Mouse (Mus musculus) intestine, embryonic 16.5 days (tissue): ENCODE results near the gene Frmd6. TPM values are rescaled to one million over a fixed set of nuclear protein-coding genes. Genes with fewer than 3 reads are reported as not detected.

Source experiments
- ATAC-seq: fragments of 200-750 bp; cut with Nextera tagmentation; 2 replicates; pipeline ENCODE4 v1.8.0; 2017; ENCODE audit warnings: moderate TSS enrichment, moderate library complexity
- H3K27ac ChIP-seq: fragments of 300-500 bp; sonication (generic); 2 replicates; pipeline ENCODE4 v1.5.1; 2014; ENCODE audit warnings: mild to moderate bottlenecking, low read length
- H3K27me3 ChIP-seq: fragments of 300-500 bp; sonication (generic); replicated peaks from 2 replicates; pipeline ENCODE4 v1.6.1; 2014; ENCODE audit warnings: low read length, control low read depth, mixed read lengths; ENCODE audit not compliant: control insufficient read depth, insufficient read depth
- H3K36me3 ChIP-seq: fragments of 300-500 bp; sonication (generic); 2 replicates; pipeline ENCODE4 v1.6.1; 2014; ENCODE audit warnings: low read length, control low read depth; ENCODE audit not compliant: control insufficient read depth, insufficient read depth
- H3K4me1 ChIP-seq: fragments of 300-500 bp; sonication (generic); 2 replicates; pipeline ENCODE4 v1.6.1; 2014; ENCODE audit warnings: low read length, control low read depth, mixed read lengths; ENCODE audit not compliant: control insufficient read depth, insufficient read depth
- H3K4me2 ChIP-seq: fragments of 300-500 bp; sonication (generic); 2 replicates; pipeline ENCODE4 v1.6.1; 2014; ENCODE audit warnings: low read depth, low read length, control low read depth
- H3K4me3 ChIP-seq: fragments of 300-500 bp; sonication (generic); 2 replicates; pipeline ENCODE4 v1.5.1; 2014; ENCODE audit warnings: mild to moderate bottlenecking, low read length
- H3K9ac ChIP-seq: fragments of 300-500 bp; sonication (generic); 2 replicates; pipeline ENCODE4 v1.6.1; 2014; ENCODE audit warnings: low read depth, low read length
- H3K9me3 ChIP-seq: fragments of 300-500 bp; sonication (generic); 2 replicates; pipeline ENCODE4 v1.6.1; 2016; ENCODE audit warnings: low read length, control low read depth; ENCODE audit not compliant: control insufficient read depth
- WGBS: fragments of 180-500 bp; shearing (Covaris S2); extraction: QIAGEN DNeasy Blood & Tissue Kit; methylation state at CpG from one replicate; pipeline ENCODE4 v1.1.7; 2014; 5-methylcytosine and 5-hydroxymethylcytosine counted together
- polyA plus RNA-seq: library from polyadenylated mRNA; unstranded; fragments of >200 nt; fragmentation: Nextera tagmentation; extraction: Ambion mirVana; gene quantifications from 2 replicates; pipeline ENCODE4 v1.2.1, GENCODE M21; 2015

Frmd6 gene
- polyA plus RNA-seq, 1 experiment from 2014 or later: 11.2 TPM

DNA sequence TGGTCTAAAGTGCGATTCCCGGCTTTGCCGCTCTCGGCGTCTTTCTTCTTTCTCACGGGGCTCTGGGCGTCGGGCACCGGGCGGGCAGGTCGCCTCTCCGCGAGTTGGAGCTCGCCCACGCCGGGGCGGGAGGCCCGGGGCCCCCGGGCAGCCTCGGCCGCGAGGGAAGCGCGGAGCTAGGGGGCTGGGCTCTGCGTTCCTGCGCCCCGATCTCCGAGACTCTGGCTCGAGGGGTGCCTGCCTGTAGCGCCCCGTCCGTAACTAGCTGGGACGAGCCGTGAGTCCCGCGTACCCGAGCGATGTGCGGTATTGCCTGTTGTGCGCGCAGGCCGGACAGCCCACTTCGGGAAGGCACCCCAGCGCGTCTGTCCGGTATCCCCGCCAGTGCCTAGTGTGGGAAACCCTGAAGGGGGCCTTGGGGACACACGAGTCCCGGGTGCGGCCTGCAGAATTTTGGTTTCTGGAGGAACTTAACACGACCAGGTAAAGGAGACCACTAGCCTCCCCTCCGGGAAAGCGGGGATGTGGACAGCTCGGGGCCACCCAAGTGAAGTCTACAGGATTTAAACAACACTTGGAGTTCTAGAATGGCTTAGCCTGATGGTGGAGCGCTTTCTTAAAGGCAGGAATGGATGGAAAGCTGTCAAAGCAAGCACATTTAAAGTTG is 470 bp downstream of the Frmd6 start:
- Histone ChIP-seq H3K4me1 (peaks cover 15% of the 10 kb centered on the region), H3K4me3 (peak overlapping the region; percentile 85), H3K27me3 (no peaks in the 10 kb centered on the region), H3K9me3 (no peaks in the 10 kb centered on the region), H3K36me3 (no peaks in the 10 kb centered on the region), H3K27ac (peak overlapping the region; percentile 97), H3K4me2 (peak overlapping the region; percentile 59), H3K9ac (peak overlapping the region; percentile 87)
- under 1% methylated on average over 55 of the region's 55 CpGs for WGBS
- ATAC-seq: peak; percentile 57; the same call in 1 of the 2 replicates

DNA sequence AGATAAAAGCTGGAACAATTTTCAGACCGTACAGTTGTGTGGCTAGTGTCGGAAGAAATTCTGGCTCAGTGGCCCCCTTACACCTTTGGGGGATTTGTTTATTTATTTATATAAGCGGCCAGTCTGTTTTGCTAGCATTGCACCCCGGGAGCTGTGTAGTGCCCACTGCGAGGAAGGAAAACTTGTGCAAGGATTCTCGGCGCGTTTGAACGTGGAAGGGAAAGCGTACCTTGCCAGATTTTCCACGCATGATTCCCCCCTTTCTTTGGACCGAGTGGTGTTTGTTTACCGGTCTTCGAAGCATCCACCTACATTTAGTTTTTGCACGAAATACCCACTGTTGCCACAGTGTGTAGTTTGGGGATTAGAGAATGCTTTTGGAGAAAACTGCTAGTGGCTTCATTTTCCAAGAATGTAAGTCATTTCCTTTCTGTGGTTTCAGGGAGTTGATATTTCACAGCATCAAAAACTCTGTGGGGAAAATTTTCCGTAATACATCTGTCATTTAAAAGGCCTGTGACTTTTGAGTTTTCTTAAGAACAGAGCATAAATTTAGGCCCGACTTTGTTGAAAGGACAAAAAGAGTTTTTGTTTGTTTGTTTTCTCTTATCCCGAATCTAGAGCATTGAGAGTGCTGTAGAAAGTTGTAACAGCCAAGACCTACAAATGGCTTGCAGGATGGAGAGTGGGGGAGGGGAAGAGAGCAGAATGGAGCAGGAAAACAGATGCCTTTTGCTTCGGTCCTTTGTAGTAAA is 1.2 kb downstream of the Frmd6 start:
- 4% methylated on average over 19 of the region's 19 CpGs for WGBS
- ATAC-seq: no peak
- Histone ChIP-seq H3K36me3 (no peaks in the 10 kb centered on the region), H3K4me2 (peak overlapping the region; percentile 59), H3K9me3 (no peaks in the 10 kb centered on the region), H3K27ac (peak overlapping the region; percentile 97; the same call in 1 of the 2 replicates), H3K4me3 (peak overlapping the region; percentile 85), H3K27me3 (no peaks in the 10 kb centered on the region), H3K4me1 (peaks cover 19% of the 10 kb centered on the region), H3K9ac (peak overlapping the region; percentile 87)

DNA sequence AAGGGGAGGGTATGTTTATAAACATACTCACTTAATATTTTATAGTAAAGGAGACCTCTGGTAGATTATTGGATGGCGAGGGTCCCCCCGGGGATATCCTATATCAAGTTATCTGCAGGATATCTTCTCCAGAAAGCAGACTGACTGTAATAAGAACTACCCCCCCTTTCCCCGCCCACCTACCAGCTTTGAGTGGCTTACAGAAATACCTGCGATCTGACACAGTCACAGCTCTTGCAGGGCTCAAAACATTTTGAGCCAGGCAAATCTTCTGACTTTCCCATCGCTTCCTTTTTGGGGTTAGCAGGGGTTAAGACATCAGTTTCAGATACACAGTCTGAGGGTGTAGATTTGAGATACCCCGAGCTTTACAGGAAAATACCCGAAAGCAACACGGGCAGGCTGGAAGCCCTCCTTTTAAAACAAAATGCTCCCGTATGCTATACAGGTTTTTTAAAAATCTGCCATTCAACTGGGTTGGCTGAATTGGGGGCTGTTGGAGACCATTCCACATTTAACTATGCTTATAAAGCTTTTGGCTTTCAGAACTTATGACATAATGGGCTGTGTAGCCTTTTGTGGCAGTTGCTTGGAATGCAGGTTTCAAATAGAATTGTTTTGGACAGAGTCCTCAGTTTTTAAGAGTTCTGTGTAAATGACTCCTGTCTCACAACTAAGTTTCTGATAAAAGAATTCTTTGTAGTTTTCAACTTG is 2.0 kb downstream of the Frmd6 start:
- WGBS: 27% methylated on average over 9 of the region's 9 CpGs
- Histone ChIP-seq H3K9me3 (no peaks in the 10 kb centered on the region), H3K9ac (no peak overlapping the region), H3K36me3 (no peaks in the 10 kb centered on the region), H3K27me3 (no peaks in the 10 kb centered on the region), H3K4me3 (peak overlapping the region; percentile 85), H3K4me1 (peaks cover 19% of the 10 kb centered on the region), H3K27ac (no peak overlapping the region), H3K4me2 (peak overlapping the region; percentile 59)
- no peak for ATAC-seq

DNA sequence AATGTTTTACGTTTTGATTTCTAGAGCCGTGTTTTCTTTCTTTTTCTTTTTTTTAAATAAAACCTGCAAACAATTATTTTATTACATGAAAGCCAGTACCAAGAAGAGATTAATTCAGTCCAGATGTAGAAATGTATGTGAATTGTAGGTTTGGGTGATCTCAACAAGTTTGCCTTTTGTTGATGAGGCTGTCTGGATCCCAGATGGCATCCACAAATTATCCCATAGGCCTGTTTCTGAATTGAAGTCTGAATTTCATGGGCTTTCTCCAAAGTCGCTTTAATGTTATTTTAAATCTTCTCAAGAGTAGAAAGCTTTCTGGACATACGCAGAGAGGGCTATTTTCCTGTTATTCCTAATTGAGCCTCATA is 2.6 kb downstream of the Frmd6 start:
- H3K27ac ChIP-seq: no peak overlapping the region
- ATAC-seq: no peak

DNA sequence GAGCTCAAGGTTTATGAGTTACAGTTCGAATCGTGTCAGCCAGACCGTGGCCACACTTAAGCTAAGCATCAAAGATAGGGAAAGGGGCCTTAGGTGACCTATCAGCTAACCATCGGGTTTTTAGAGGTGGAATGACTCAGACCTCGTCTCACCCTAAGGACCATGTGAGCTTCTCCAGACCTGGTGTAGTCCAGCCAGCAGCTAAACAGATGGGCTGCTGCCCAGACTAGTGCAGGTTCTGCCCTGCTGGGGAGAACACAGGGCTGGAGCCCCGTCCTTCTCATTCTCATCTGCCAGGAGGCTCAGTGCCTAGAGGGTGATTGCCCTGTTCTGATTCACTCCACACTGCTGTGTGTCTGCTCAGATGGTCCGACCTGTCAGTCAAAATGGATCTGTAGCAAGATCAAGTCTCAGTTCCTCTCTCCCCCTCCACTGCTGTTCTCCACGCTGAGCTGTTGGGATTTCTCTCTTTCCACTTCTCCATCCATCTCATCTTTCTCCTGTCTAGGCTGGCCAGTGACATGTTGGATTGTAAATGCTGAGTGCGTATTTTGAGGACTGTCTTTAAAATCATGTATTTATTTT is 5.8 kb downstream of the Frmd6 start:
- no peak overlapping the region for H3K4me3 ChIP-seq
- WGBS: 52% methylated on average over 9 of the region's 9 CpGs
- H3K9me3 ChIP-seq: no peaks in the 10 kb centered on the region
- H3K36me3 ChIP-seq: no peaks in the 10 kb centered on the region
- no peaks in the 10 kb centered on the region for H3K27me3 ChIP-seq
- H3K4me1 ChIP-seq: peaks cover 14% of the 10 kb centered on the region
- H3K4me2 ChIP-seq: no peak overlapping the region
- H3K9ac ChIP-seq: no peak overlapping the region
- no peak overlapping the region for H3K27ac ChIP-seq
- no peak for ATAC-seq

More for the DNA sequence above, 2.6 kb downstream of the Frmd6 start:
- no peak overlapping the region for H3K9ac ChIP-seq
- H3K9me3 ChIP-seq: no peaks in the 10 kb centered on the region
- H3K4me3 ChIP-seq: no peak overlapping the region
- peaks cover 19% of the 10 kb centered on the region for H3K4me1 ChIP-seq
- WGBS: 72% methylated on average over 4 of the region's 4 CpGs
- H3K4me2 ChIP-seq: no peak overlapping the region
- H3K27me3 ChIP-seq: no peaks in the 10 kb centered on the region
- no peaks in the 10 kb centered on the region for H3K36me3 ChIP-seq

DNA sequence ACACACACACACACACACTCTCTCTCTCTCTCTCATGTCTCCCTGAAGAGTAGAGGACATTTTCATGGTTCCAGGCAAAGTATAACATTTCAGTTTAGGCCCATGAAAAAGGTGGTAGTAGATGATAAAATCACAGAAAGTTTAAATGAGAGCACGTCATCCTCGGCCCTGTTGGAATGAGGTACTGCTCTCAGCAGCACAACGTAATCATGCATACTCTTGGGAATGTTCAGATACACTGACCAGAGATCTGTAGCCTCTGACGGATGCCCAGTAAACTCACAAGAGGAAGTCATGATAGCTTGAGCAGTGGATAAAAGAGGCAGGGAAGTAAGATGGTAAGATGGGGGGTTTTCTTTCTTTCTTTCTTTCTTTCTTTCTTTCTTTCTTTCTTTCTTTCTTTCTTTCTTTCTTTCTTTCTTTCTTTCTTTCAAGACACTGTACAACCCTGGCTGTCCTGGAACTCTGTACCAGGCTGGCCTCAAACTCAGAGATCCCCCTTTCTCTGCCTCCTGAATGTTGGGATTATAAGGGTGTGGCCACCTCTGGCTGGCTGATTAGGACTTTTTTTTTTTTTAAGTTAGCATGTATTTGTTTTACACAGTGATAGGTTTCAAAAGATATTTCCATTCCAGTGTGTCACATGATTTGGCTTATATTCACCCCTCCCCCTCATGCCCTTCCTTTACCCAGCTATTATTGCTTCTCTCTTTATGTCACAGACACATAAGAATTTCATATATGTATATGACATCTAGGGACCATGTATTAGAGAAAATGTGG is 7.1 kb downstream of the Frmd6 start:
- H3K9ac ChIP-seq: no peak overlapping the region
- no peak for ATAC-seq

DNA sequence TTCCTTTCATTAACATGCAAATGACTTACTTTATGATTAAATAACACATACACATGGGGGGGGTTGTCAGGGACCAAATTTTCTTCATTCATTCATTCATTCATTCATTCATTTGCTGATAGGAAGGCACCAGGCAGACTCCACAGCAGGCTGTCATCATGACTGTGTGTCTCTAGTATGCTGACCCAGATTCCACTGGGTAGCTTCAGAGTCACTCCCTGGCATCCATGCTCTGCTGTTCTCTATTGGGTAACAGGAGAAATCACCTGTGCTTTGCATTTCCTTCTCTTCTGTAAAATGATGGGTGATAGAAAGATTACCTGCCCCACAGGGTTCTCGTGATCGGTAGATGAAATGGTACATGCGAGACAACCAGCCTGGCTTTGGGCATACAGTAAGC is 7.7 kb downstream of the Frmd6 start:
- no peak overlapping the region for H3K4me3 ChIP-seq
- peaks cover 6% of the 10 kb centered on the region; the same call in 1 of the 2 replicates for H3K4me1 ChIP-seq
- H3K9ac ChIP-seq: no peak overlapping the region
- no peaks in the 10 kb centered on the region for H3K36me3 ChIP-seq
- no peak overlapping the region for H3K27ac ChIP-seq
- no peaks in the 10 kb centered on the region for H3K9me3 ChIP-seq
- H3K27me3 ChIP-seq: no peaks in the 10 kb centered on the region
- ATAC-seq: no peak
- WGBS: 92% methylated on average over 3 of the region's 3 CpGs
- H3K4me2 ChIP-seq: no peak overlapping the region

More for the DNA sequence above, 7.1 kb downstream of the Frmd6 start:
- WGBS: 51% methylated on average over 4 of the region's 4 CpGs
- Histone ChIP-seq H3K4me3 (no peak overlapping the region), H3K4me1 (peaks cover 7% of the 10 kb centered on the region), H3K27me3 (no peaks in the 10 kb centered on the region), H3K36me3 (no peaks in the 10 kb centered on the region), H3K9me3 (no peaks in the 10 kb centered on the region), H3K4me2 (no peak overlapping the region), H3K27ac (no peak overlapping the region)

DNA sequence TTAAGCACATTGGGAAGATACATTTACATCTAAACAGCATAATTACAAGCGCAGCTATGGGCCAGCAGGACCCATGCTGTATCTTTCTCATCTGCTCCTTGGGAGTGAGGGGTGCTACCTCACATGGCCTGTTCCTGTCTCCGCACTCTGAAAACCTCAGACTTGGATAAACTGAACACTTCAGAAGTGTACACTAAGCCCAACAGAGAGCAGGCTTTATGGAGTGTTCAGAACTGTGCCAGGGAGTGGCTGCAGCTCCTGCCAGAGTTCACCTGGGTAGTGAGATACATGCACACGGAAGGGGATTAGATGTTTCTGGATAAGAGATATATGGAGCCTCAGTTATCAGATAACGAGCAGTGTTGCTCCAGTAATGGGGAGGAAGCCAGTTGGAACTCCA is 8.7 kb downstream of the Frmd6 start:
- peaks cover 6% of the 10 kb centered on the region; the same call in 1 of the 2 replicates for H3K4me1 ChIP-seq
- no peak overlapping the region for H3K4me3 ChIP-seq
- H3K27me3 ChIP-seq: no peaks in the 10 kb centered on the region
- WGBS: 70% methylated on average over 4 of the region's 4 CpGs
- no peak overlapping the region for H3K27ac ChIP-seq
- no peaks in the 10 kb centered on the region for H3K36me3 ChIP-seq
- H3K9me3 ChIP-seq: no peaks in the 10 kb centered on the region
- no peak overlapping the region for H3K4me2 ChIP-seq
- H3K9ac ChIP-seq: no peak overlapping the region
- no peak for ATAC-seq
